Mouse (Mus musculus) liver, postnatal 0 days (tissue): ENCODE results near the gene Fam240a. TPM values are rescaled to one million over a fixed set of nuclear protein-coding genes. Genes with fewer than 3 reads are reported as not detected.

Experiments
- ATAC-seq: fragments of 200-750 bp; cut with Nextera tagmentation; 2 replicates; pipeline ENCODE4 v1.8.0; 2017; ENCODE audit warnings: mild to moderate bottlenecking, moderate library complexity
- DNase-seq: peaks from one replicate; pipeline ENCODE4 v3.0.0-alpha.2; 2016
- H3K27ac ChIP-seq: fragments of 300-500 bp; sonication (generic); 2 replicates; pipeline ENCODE4 v1.5.1; 2014; ENCODE audit warnings: antibody characterized with exemption, moderate library complexity, mild to moderate bottlenecking, low read depth
- H3K27me3 ChIP-seq: fragments of 300-500 bp; sonication (generic); 2 replicates; pipeline ENCODE4 v1.6.1; 2014; ENCODE audit warnings: low read length, control low read depth, mixed read lengths; ENCODE audit not compliant: insufficient read depth
- H3K36me3 ChIP-seq: fragments of 300-500 bp; sonication (generic); replicated peaks from 2 replicates; pipeline ENCODE4 v1.6.1; 2014; ENCODE audit warnings: mild to moderate bottlenecking, control low read depth, low read length, moderate library complexity, mixed read lengths; ENCODE audit not compliant: insufficient read depth
- H3K4me1 ChIP-seq: fragments of 300-500 bp; sonication (generic); 2 replicates; pipeline ENCODE4 v1.6.1; 2014; ENCODE audit warnings: antibody characterized with exemption, mild to moderate bottlenecking, control low read depth; ENCODE audit not compliant: insufficient read depth
- H3K4me2 ChIP-seq: fragments of 300-500 bp; sonication (generic); 2 replicates; pipeline ENCODE4 v1.6.1; 2014; ENCODE audit warnings: low read depth, mild to moderate bottlenecking, low read length, moderate library complexity, mixed read lengths
- H3K4me3 ChIP-seq: fragments of 300-500 bp; sonication (generic); 2 replicates; pipeline ENCODE4 v1.5.1; 2014; ENCODE audit warnings: low read depth, low read length
- H3K9ac ChIP-seq: fragments of 300-500 bp; sonication (generic); replicated peaks from 2 replicates; pipeline ENCODE4 v1.6.1; 2014; ENCODE audit warnings: mild to moderate bottlenecking, moderate library complexity
- H3K9me3 ChIP-seq: fragments of 300-500 bp; sonication (generic); 2 replicates; pipeline ENCODE4 v1.6.1; 2016; ENCODE audit warnings: mild to moderate bottlenecking, control low read depth, low read length, mixed read lengths
- CTCF ChIP-seq: sonication (generic); IDR thresholded peaks from 2 replicates; pipeline ENCODE4 v1.5.1; 2016; ENCODE audit warnings: antibody characterized with exemption, low read depth
- EP300 ChIP-seq: IDR thresholded peaks from 2 replicates; pipeline ENCODE4 v1.6.1; 2016; ENCODE audit warnings: antibody characterized with exemption, low read depth, mild to moderate bottlenecking
- WGBS: fragments of 180-500 bp; shearing (Covaris S2); extraction: QIAGEN DNeasy Blood & Tissue Kit; methylation state at CpG from one replicate; pipeline ENCODE4 v1.1.7; 2014; ENCODE audit not compliant: insufficient replicate concordance; 5-methylcytosine and 5-hydroxymethylcytosine counted together
- polyA plus RNA-seq: library from polyadenylated mRNA; unstranded; fragments of >200 nt; fragmentation: Nextera tagmentation; extraction: Ambion mirVana; gene quantifications from 2 replicates; pipeline ENCODE4 v1.2.1, GENCODE M21; 2015

The Fam240a gene
- polyA plus RNA-seq, 1 experiment from 2014 or later = not detected

- H3K27me3 ChIP-seq = 0 out of 2 replicates have a peak, but pooled peaks cover 2% of the 10 kb centered on the region
- H3K4me1 ChIP-seq = no peaks in the 10 kb centered on the region
- DNase-seq (no peak), ATAC-seq (no peak)
- no peak overlapping the region for H3K4me2 ChIP-seq
- no peak for TF ChIP-seq EP300
- TF ChIP-seq CTCF = no peak
- H3K9ac ChIP-seq = no peak overlapping the region
- H3K9me3 ChIP-seq = no peaks in the 10 kb centered on the region
- WGBS = 69% methylated on average over 5 of the region's 5 CpGs
- no peak overlapping the region for H3K4me3 ChIP-seq
- H3K36me3 ChIP-seq = no peaks in the 10 kb centered on the region
- H3K27ac ChIP-seq = no peak overlapping the region
Observed at GRCm38 (mm10) chr9:110959669-110960068, 43.0 kb upstream of the Fam240a start.

GRCm38 (mm10) chr9:110955962-110956361 lies 39.3 kb upstream of the Fam240a start:
- 79% methylated on average over 6 of the region's 6 CpGs for WGBS
- no peak for ATAC-seq
- no peaks in the 10 kb centered on the region for H3K9me3 ChIP-seq
- H3K4me3 ChIP-seq = no peak overlapping the region
- no peak overlapping the region for H3K27ac ChIP-seq
- H3K4me2 ChIP-seq = no peak overlapping the region
- H3K9ac ChIP-seq = no peak overlapping the region
- TF ChIP-seq CTCF (no peak), EP300 (no peak)
- no peaks in the 10 kb centered on the region for H3K36me3 ChIP-seq
- DNase-seq = no peak
- H3K27me3 ChIP-seq = 0 out of 2 replicates have a peak, but pooled peaks cover 2% of the 10 kb centered on the region
- no peaks in the 10 kb centered on the region; the same call in 1 of the 2 replicates for H3K4me1 ChIP-seq

DNA sequence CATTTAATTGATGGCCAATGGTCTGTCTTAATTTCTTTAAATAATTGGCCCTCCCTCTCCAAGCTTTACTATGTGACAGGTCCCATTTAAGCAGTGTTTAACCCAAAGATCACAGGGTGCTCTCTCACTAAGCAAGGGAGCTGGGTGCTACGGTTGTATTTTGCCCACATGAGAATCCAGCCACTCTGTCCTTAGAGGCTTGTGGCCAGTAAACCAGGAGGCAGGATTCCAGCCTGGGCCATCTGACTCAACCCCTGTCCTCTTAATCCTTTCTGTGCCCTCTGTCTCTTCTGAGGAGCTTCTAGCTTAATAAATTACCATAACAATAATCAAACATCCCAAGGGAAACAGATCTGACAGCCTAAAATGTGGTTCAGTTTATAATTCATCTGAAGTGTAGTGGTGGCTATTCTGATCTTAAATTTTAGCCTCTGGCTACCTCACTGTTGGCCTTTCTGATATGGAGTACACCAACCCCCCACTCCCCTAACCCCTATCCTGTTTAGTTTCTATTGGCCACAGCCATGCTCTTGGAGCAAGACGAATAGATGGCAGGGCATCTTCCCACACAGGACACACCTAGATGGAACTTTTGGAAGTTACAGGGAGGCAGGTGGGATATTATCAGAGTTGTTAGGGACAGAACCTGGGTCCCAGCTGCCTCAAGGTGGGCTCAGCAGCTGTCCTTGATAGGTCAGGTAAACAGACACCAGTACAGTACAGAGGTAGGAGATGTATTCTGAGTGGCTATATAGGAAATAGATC lies 38.2 kb upstream of the Fam240a start:
- TF ChIP-seq EP300 (no peak), CTCF (no peak)
- Histone ChIP-seq H3K4me3 (no peak overlapping the region), H3K27me3 (0 out of 2 replicates have a peak, but pooled peaks cover 2% of the 10 kb centered on the region), H3K36me3 (no peaks in the 10 kb centered on the region), H3K27ac (no peak overlapping the region), H3K9ac (no peak overlapping the region), H3K4me1 (no peaks in the 10 kb centered on the region; the same call in 1 of the 2 replicates), H3K9me3 (no peaks in the 10 kb centered on the region), H3K4me2 (peak overlapping the region; percentile 90)
- ATAC-seq (no peak), DNase-seq (no peak)
- WGBS = 53% methylated on average over 2 of the region's 2 CpGs

DNA sequence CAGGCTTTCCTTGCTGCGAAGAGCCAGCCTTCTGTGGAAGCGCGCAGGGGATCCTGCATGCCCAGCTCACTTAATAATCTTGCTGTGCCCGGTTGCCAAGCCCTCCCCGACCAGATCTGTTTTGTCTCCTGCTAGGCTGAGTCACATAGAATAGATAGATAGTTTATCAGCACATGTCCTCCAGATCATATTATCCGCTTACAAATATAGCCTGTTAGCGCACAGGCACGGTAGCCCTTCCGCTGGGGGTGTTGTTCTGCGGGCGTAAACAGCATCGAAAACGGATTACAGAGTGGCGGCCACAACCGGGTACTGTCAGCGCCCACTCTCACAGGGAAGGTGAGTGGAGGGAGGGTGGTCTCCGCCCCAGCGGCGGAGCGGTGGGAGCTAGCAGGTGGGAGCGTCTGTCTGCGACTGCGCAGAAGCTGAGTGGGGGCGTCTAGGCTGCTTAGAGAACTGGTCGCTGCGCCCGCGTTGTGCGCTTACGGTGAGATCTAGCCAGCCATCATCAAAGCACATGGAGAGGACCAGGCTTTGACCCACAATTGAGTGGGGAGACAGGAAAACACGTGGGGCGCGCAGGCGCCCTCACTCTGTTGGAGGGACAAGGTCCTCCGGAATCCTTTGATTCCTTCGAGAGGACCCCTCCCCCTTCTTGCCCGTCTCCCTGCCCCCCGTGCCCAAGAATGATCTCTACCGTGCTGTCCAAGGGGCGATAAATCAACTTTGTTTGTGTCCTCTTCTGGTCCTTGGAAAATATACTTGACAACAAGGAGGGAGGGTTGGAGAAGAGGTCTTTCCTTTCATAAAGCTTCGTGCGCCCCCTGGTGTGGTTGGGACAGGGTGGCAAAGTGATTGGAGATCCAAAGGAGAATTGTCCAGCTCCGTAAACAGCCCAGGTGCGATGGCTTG lies 37.1 kb upstream of the Fam240a start:
- DNase-seq = peak; percentile 71
- H3K27ac ChIP-seq = no peak overlapping the region
- peak overlapping the region; percentile 44; the same call in 1 of the 2 replicates for H3K9ac ChIP-seq
- H3K4me3 ChIP-seq = peak overlapping the region; percentile 56
- no peaks in the 10 kb centered on the region; the same call in 1 of the 2 replicates for H3K4me1 ChIP-seq
- H3K27me3 ChIP-seq = 0 out of 2 replicates have a peak, but pooled peaks cover 2% of the 10 kb centered on the region
- WGBS = 2% methylated on average over 44 of the region's 44 CpGs
- no peaks in the 10 kb centered on the region for H3K9me3 ChIP-seq
- ATAC-seq = peak; percentile 69
- H3K36me3 ChIP-seq = no peaks in the 10 kb centered on the region
- TF ChIP-seq EP300 (no peak), CTCF (peak; percentile 67)
- peak overlapping the region; percentile 90 for H3K4me2 ChIP-seq

GRCm38 (mm10) chr9:110952931-110953549 lies 36.4 kb upstream of the Fam240a start:
- WGBS = 40% methylated on average over 5 of the region's 5 CpGs
- no peak overlapping the region for H3K9ac ChIP-seq
- H3K4me2 ChIP-seq = peak overlapping the region; percentile 90
- H3K9me3 ChIP-seq = no peaks in the 10 kb centered on the region
- DNase-seq = no peak
- no peaks in the 10 kb centered on the region; the same call in 1 of the 2 replicates for H3K4me1 ChIP-seq
- TF ChIP-seq EP300 (no peak), CTCF (no peak)
- no peaks in the 10 kb centered on the region for H3K36me3 ChIP-seq
- no peak for ATAC-seq
- H3K27me3 ChIP-seq = 0 out of 2 replicates have a peak, but pooled peaks cover 2% of the 10 kb centered on the region
- peak overlapping the region; percentile 56 for H3K4me3 ChIP-seq
- no peak overlapping the region for H3K27ac ChIP-seq

GRCm38 (mm10) chr9:110952398-110952797 lies 35.7 kb upstream of the Fam240a start:
- no peak overlapping the region for H3K4me3 ChIP-seq
- no peak overlapping the region for H3K9ac ChIP-seq
- DNase-seq (no peak), ATAC-seq (no peak)
- TF ChIP-seq CTCF (no peak), EP300 (no peak)
- no peak overlapping the region for H3K27ac ChIP-seq
- 43% methylated on average over 6 of the region's 6 CpGs for WGBS
- H3K36me3 ChIP-seq = no peaks in the 10 kb centered on the region
- no peaks in the 10 kb centered on the region for H3K9me3 ChIP-seq
- no peak overlapping the region for H3K4me2 ChIP-seq
- no peaks in the 10 kb centered on the region; the same call in 1 of the 2 replicates for H3K4me1 ChIP-seq
- H3K27me3 ChIP-seq = 0 out of 2 replicates have a peak, but pooled peaks cover 2% of the 10 kb centered on the region
